Mouse (Mus musculus) common myeloid progenitor, adult 5-6 weeks (primary cell): ENCODE results near the gene Rps27a. TPM values are rescaled to one million over a fixed set of nuclear protein-coding genes. Genes with fewer than 3 reads are reported as not detected.

Experiments
- ATAC-seq: replicated peaks from 2 replicates; pipeline ENCODE4 v1.8.0; 2016; ENCODE audit warnings: low read depth, mild to moderate bottlenecking, moderate TSS enrichment, inconsistent platforms; ENCODE audit not compliant: poor library complexity, severe bottlenecking
- total RNA-seq: library from RNA; stranded (forward); fragments of 200-1000, 187-1606 nt; gene quantifications from 2 replicates; pipeline ENCODE4 v1.2.3, GENCODE M21; 2017

Rps27a gene
- total RNA-seq, 1 experiment from 2014 or later = 1,346 TPM

DNA sequence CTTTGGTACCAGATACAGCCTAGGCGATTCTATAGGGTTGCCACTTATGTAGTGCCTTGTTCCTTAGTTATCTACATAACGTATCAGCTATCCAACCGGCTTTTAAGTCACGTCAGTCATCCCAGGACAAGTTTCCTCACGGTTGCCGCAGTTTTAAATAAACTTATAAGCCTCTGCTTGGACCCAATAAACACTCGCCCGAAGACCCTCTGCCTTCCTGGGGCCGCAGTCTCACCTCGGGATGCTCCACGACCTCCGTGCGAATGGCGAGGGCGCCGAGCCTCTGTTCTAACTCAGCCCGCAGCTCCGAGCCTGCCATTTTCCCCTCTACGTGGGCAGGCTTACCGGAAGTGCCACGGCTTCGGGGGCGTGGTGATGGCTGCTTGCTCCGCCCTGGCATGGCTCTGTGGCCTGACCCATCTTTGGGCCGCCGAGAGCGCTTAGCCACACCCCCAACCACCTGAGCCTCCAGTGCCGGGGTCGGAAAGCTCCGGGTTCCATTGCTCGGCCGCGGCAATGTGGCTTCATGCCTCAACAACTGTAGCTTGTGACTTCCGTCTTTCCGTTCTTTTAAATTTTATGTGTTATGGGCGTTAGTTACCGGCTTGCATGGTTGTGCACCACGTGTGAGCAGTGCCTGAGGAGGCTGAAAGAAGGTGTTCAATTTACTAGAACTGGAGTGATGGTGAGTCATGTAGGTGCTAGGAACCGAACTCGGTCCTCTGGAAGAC lies 33.1 kb downstream of the Rps27a start, which contains the start of gene Prorsd1:
Gene Prorsd1 (minus strand): TSS at position 352 of the 731 bp plus-strand sequence.
- ATAC-seq = peak; percentile 100

- peak; percentile 48 for ATAC-seq
Measured at GRCm38 (mm10) chr11:29514325-29514681, 33.6 kb downstream of the Rps27a start.

- no peak for ATAC-seq
Measured at GRCm38 (mm10) chr11:29512818-29513535, 34.9 kb downstream of the Rps27a start.

DNA sequence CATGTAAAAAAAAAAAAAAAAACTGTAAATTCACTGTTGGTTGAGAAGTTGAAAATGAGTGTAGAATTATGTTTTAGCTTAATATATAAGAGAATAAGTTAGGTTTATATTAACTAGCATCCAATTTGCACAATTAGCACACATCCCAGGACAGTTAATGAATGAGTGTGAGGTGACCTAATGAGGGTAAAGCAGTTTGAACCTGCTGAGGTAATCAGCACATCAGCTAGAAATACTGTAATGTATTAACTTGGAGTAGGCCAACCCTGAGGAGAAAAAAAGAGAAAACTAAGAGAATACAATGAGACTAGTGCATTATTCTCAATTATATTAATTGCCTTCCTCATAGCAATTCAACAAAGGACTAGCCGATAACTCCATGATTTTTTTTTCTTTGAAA lies 38.5 kb downstream of the Rps27a start:
- no peak for ATAC-seq

DNA sequence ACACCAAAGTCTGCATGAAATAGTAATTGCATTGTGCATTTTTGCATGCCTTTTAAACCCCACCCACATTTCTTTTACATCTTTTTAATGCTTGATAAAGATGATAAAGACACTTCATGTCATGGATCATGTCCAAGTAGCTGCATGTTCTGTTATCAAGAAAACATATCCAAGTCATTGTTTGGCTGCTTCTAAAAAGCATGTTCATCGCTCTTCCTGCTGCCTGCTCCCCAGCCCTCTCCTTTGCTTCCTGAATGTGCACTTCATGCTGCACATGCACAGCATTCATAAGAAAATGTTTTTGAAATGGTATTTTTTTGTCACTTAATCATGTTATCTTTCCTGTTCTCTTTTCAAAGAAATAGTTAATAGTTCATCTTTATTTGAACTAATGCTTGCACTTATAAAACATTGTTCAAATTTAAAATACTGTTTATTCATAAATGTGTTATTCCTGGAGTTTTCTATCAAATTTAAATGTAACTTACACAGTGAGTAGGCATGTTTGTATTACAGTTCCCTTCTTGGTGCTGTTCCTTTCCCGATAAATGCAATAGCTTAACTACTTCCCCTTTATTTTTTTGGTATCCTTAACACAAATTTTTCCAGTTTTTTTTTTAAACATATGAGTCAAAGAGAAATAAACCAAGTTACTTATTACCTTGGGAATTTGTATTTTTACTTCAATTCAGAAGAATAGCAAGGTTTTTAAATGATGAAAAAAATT lies 42.8 kb downstream of the Rps27a start:
- ATAC-seq = 0 out of 2 replicates have a peak, but pooled peaks have one; percentile 36

GRCm38 (mm10) chr11:29503948-29504893 lies 43.7 kb downstream of the Rps27a start:
- ATAC-seq = 0 out of 2 replicates have a peak, but pooled peaks have one; percentile 50

DNA sequence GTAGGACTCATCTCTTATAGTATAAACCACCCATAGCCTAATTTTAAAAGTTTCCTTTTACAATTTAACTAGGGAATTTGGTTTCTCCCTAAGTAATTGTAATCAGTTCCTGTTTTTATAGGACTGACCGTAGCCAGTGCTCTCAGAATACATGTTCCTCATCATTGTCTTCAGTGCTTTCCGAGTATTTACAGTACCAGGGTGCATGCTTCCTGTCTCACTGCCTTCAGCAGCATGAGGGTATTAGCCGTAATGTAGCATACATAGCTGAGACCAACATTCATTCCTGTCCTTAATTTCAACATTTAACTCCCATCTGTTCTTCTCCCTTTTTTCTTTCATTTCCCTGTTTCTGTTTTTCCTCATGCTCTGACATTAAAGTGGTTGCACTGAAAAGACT lies 50.9 kb downstream of the Rps27a start:
- peak; percentile 69 for ATAC-seq

Other genes with a start within 250 kb of the Rps27a start
- gene Ccdc88a, start 174.5 kb downstream of the Rps27a start, total RNA-seq = 52.0 and 70.7 TPM in 2 replicates
- 40.4 and 59.4 TPM in 2 replicates for gene Prorsd1, start 33.1 kb downstream of the Rps27a start, total RNA-seq
- gene Mtif2, start 21.7 kb downstream of the Rps27a start, total RNA-seq = 76.5 and 76.8 TPM in 2 replicates
- gene Clhc1, start 159 bp downstream of the Rps27a start, total RNA-seq = 0.37 TPM in 1 of 2 replicates, not detected in the other
- 84.0 and 96.0 TPM in 2 replicates for gene Rtn4, start 144.8 kb upstream of the Rps27a start, total RNA-seq